Mouse (Mus musculus) monocyte, adult 59 days (primary cell): ENCODE measurements around the gene Vps36. TPM values are rescaled to one million over a fixed set of nuclear protein-coding genes. Genes with fewer than 3 reads are reported as not detected.

Experiments
- total RNA-seq, 2 experiments: library from RNA; stranded (reverse); gene quantifications; one replicate each; pipeline ENCODE4 v1.2.4; 2023

The Vps36 gene
- total RNA-seq: 10 to 100 TPM; 21.4 to 23.1 TPM

GRCm38 (mm10) chr8:22192660-22193431, at the start of gene Vps36:
Gene Vps36 (plus strand): TSS chr8:22192809.

GRCm38 (mm10) chr8:22166080-22166603, 26.5 kb upstream of the Vps36 start, which contains the start of gene Nek3:
Gene Nek3 (minus strand): TSS chr8:22166435.

GRCm38 (mm10) chr8:22185431-22186397, 6.9 kb upstream of the Vps36 start, which contains the start of gene Ckap2:
Gene Ckap2 (minus strand): TSS chr8:22185819.

DNA sequence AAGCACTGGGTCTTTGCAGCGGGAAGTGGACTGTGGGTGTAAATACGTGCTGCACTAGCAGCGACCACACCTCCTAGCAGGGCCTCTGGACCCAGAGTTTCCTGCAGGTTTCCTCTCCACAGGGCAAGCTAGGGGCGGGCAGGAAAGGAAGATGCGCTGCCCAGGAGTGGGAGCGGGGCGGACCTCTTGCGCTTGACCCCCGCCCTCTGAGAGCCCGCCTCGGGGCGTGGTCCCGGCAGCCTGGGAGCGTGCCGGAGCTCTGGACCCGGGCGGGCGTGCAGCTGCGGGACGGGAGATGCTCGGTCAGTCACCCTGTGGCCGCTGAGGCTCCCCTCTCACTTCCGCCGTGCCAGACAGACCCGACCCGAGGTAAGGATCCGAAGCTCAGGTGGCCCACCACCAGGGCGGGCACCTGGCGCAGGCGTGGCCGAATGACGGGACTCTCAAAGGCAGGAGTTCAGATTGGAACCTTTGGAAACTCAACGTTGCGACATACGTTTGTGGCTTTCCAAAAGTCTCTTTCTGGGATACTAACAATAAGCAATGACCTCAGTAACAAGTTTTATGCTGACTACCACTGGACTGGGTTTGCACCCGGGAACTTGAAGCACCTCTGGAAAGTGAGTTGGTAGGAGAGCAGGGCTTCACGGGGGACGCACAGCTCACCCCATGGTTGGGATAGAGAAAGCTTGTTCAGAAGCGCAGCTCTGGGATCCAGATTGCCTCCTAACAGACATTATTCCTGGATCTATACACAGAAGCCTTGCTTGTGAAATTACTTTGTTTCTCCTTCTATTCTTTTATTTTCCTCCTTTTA, 34.7 kb downstream of the Vps36 start, which contains the start of gene Thsd1:
Gene Thsd1, plus strand, starts transcription at position 253 of the 817 bp plus-strand sequence.

Other genes starting within 250 kb of the Vps36 start
- gene Defb13, start 246.0 kb upstream of the Vps36 start, total RNA-seq: not detected
- not detected for gene Fam90a1a, start 234.1 kb upstream of the Vps36 start, total RNA-seq
- not detected for gene Ccdc70, start 223.0 kb upstream of the Vps36 start, total RNA-seq
- gene Atp7b, start 132.5 kb upstream of the Vps36 start, total RNA-seq: under 1 TPM; 0.09 to 0.18 TPM
- 10 to 100 TPM in 1 of 2 experiments, 1 to 10 TPM in 1; 9.1 to 13.5 TPM for gene Alg11, start 132.1 kb upstream of the Vps36 start, total RNA-seq
- gene Nek5, start 67.8 kb upstream of the Vps36 start, total RNA-seq: not detected
- 1 to 10 TPM; 2.9 to 3.1 TPM for gene Nek3, start 26.4 kb upstream of the Vps36 start, total RNA-seq
- gene Ckap2, start 7.0 kb upstream of the Vps36 start, total RNA-seq: under 1 TPM; 0.73 to 0.92 TPM
- 1 to 10 TPM in 1 of 2 experiments, under 1 TPM in 1; 0.52 to 1.0 TPM for gene Thsd1, start 34.5 kb downstream of the Vps36 start, total RNA-seq
- gene Tpte, start 90.6 kb downstream of the Vps36 start, total RNA-seq: not detected
- gene Slc25a15, start 205.8 kb downstream of the Vps36 start, total RNA-seq: 1 to 10 TPM; 4.1 to 4.4 TPM
- 1 to 10 TPM; 9.4 to 9.7 TPM for gene Mrps31, start 218.6 kb downstream of the Vps36 start, total RNA-seq